Mouse (Mus musculus): ENCODE results near the gene Ngly1. TPM values are rescaled to one million over a fixed set of nuclear protein-coding genes. Genes with fewer than 3 reads are reported as not detected.

Ngly1 gene
- 45.1 and 56.4 TPM in 2 replicates for polyA plus RNA-seq (2012; rRNA removed; ENCODE audit: low replicate concordance)

DNA sequence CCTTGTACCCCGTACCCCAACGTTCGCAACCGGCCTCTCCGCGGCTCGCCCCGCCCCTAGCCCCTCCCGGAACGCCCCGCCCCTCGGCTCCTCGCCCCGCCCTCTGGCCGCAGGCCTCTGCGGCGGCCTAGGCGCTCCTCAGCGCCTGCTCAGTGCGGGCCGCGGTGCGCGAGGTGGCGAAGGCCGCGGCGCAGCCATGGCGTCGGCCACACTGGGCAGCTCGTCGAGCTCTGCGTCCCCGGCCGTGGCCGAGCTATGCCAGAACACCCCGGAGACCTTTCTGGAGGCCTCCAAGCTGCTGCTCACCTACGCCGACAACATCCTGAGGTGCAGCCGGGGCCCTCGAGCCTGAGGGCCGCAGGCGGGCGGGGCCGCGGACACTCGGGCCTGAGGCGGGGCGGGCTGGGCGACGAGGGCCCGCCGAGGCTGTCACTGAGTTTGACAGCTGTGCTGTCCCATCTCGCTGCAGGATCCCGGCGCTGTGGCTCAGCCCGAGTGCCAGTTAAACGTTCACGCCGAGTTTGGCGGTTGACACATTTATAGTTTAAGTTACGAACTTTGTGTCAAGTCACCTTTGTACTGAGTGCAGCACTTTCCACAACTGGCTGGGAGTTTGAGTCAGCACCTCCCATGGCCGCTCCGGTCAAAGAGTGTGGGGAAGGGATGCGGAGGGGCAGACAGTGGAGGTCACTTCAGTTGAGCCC is at the start of gene Ngly1, which contains the start of gene Oxsm:
TSS of gene Ngly1 (plus strand) at position 110 of the 704 bp plus-strand sequence.
TSS of gene Oxsm (minus strand) at position 638 of the 704 bp plus-strand sequence.

Other genes starting within 250 kb of the Ngly1 start
- gene Oxsm, start 528 bp downstream of the Ngly1 start, polyA plus RNA-seq (2012; rRNA removed; ENCODE audit: low replicate concordance): 6.6 and 14.4 TPM in 2 replicates
- 7.7 and 16.2 TPM in 2 replicates for gene Top2b, start 115.9 kb downstream of the Ngly1 start, polyA plus RNA-seq (2012; rRNA removed; ENCODE audit: low replicate concordance)

All from mammary gland, adult 2 months (tissue).